Mouse (Mus musculus) liver, embryonic 11.5 days (tissue): ENCODE results near the gene Lrrn4cl. TPM values are rescaled to one million over a fixed set of nuclear protein-coding genes. Genes with fewer than 3 reads are reported as not detected.
"Not testable (repeated sequence)": the region's sequence is repeated elsewhere in the genome, so short reads cannot be mapped to it uniquely, and the experiment has no call there.

Experiments used
- ATAC-seq: fragments of 200-750 bp; cut with Nextera tagmentation; replicated peaks from 2 replicates; pipeline ENCODE4 v1.8.0; 2017; ENCODE audit warnings: moderate number of reproducible peaks, mild to moderate bottlenecking, moderate TSS enrichment, moderate library complexity; ENCODE audit not compliant: low FRiP score
- DNase-seq: peaks from one replicate; pipeline ENCODE4 v3.0.0-alpha.2; 2017; ENCODE audit warnings: low spot score
- H3K27ac ChIP-seq: fragments of 300-500 bp; sonication (generic); 2 replicates; pipeline ENCODE4 v1.5.1; 2014; ENCODE audit warnings: mild to moderate bottlenecking, low read depth, low read length, control low read depth
- H3K27me3 ChIP-seq: fragments of 300-500 bp; sonication (generic); replicated peaks from 2 replicates; pipeline ENCODE4 v1.6.1; 2014; ENCODE audit warnings: low read length, mixed read lengths; ENCODE audit not compliant: control insufficient read depth, insufficient read depth
- H3K36me3 ChIP-seq: fragments of 300-500 bp; sonication (generic); 2 replicates; pipeline ENCODE4 v1.6.1; 2014; ENCODE audit warnings: mild to moderate bottlenecking, low read length, moderate library complexity, mixed read lengths; ENCODE audit not compliant: control insufficient read depth, insufficient read depth
- H3K4me1 ChIP-seq: fragments of 300-500 bp; sonication (generic); replicated peaks from 2 replicates; pipeline ENCODE4 v1.6.1; 2014; ENCODE audit warnings: low read length, mixed read lengths; ENCODE audit not compliant: control insufficient read depth, insufficient read depth
- H3K4me2 ChIP-seq: fragments of 300-500 bp; sonication (generic); 2 replicates; pipeline ENCODE4 v1.6.1; 2014; ENCODE audit warnings: mild to moderate bottlenecking, control low read depth, moderate library complexity
- H3K4me3 ChIP-seq: fragments of 300-500 bp; sonication (generic); 2 replicates; pipeline ENCODE4 v1.5.1; 2014; ENCODE audit warnings: low read depth, low read length, control low read depth
- H3K9ac ChIP-seq: fragments of 300-500 bp; sonication (generic); 2 replicates; pipeline ENCODE4 v1.6.1; 2014; ENCODE audit warnings: low read depth, low read length, control low read depth
- H3K9me3 ChIP-seq: fragments of 300-500 bp; sonication (generic); 2 replicates; pipeline ENCODE4 v1.6.1; 2016; ENCODE audit warnings: low read length, inconsistent platforms, mixed read lengths; ENCODE audit not compliant: control insufficient read depth
- WGBS: fragments of 180-500 bp; shearing (Covaris S2); extraction: QIAGEN DNeasy Blood & Tissue Kit; methylation state at CpG from one replicate; pipeline ENCODE4 v1.1.7; 2014; 5-methylcytosine and 5-hydroxymethylcytosine counted together
- polyA plus RNA-seq: library from polyadenylated mRNA; unstranded; fragments of >200 nt; fragmentation: Nextera tagmentation; extraction: Ambion mirVana; gene quantifications from 2 replicates; pipeline ENCODE4 v1.2.1, GENCODE M21; 2014

Gene Lrrn4cl
- polyA plus RNA-seq, 1 experiment from 2014 or later = 0.10 TPM

DNA sequence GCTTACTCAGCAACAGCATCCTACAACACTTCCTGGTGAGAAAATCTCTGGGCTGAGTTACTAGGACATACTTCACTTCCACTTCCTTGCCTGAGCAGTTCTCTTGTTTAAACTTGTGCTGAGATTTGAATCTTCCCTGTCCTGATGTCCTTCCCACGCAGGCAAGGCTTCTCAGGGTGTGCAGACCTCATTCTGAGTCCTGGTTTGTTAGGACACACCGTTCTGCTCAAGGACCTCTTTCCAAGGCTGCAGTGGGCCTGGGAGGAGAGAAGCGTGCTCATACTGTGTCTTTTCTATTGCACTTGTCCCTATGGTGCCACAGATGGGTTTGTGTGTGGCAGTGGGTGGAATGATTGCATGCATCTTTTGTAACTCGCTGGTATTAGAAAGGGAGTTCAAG is 17.6 kb upstream of the Lrrn4cl start:
- Histone ChIP-seq H3K27ac (no peak overlapping the region), H3K27me3 (no peaks in the 10 kb centered on the region), H3K9ac (no peak overlapping the region), H3K9me3 (no peaks in the 10 kb centered on the region), H3K4me3 (no peak overlapping the region), H3K4me1 (peaks cover 3% of the 10 kb centered on the region), H3K4me2 (no peak overlapping the region), H3K36me3 (peaks cover 66% of the 10 kb centered on the region)
- ATAC-seq (no peak), DNase-seq (no peak)
- 88% methylated on average over 4 of the region's 4 CpGs for WGBS

DNA sequence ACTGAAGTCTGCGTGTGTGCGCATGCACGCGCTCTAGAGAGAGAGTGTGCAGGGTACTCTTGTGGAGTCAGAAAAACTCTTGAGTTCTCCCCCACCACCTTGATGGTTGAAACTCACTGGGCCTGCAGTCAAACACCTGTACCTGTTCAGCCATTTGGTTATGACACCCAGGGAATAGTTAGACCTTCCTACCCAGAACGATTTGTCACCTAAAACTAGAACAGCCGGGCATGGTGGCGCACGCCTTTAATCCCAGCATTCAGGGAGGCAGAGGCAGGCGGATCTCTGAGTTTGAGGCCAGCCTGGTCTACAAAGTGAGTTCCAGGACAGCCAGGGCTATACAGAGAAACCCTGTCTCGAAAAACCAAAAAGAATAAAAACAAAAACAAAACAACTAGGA is 14.2 kb upstream of the Lrrn4cl start:
- Histone ChIP-seq H3K36me3 (peaks cover 34% of the 10 kb centered on the region), H3K4me1 (peaks cover 33% of the 10 kb centered on the region)
- not testable (repeated sequence) for H3K4me2 ChIP-seq, H3K4me3 ChIP-seq, H3K9me3 ChIP-seq, ATAC-seq, H3K27me3 ChIP-seq, DNase-seq, H3K9ac ChIP-seq, H3K27ac ChIP-seq
- WGBS = 96% methylated on average over 10 of the region's 10 CpGs

DNA sequence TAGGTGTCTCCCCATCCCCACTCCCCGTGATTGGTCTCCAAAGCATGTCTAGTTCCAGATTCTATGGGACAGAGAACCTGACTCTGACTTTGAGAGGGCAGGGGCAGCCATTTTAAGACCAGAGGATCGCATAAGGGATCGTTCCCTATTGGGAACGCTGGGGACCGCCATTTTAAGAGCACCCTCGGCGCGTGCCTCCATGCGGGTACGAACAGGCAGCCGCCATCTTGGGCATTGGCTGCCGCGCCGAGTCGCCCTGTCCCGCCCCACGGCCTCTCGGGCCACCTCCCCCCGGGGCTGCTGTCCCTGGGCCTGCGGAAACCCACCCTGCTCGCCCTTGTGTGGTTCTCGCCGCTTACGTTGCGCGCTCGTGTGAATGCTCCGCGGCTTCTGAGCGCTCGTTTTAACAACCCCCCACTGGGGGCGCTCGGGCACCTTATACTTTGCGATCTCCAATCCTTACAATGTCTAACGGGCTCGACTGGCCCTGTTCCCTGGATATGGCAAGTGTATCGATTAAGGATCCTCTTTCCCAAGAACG is 13.2 kb upstream of the Lrrn4cl start, which contains the start of gene Bscl2:
TSS of gene Bscl2 (plus strand) at position 217 of the 541 bp plus-strand sequence.
- H3K9ac ChIP-seq = peak within 1 kb of the TSS; percentile 93

DNA sequence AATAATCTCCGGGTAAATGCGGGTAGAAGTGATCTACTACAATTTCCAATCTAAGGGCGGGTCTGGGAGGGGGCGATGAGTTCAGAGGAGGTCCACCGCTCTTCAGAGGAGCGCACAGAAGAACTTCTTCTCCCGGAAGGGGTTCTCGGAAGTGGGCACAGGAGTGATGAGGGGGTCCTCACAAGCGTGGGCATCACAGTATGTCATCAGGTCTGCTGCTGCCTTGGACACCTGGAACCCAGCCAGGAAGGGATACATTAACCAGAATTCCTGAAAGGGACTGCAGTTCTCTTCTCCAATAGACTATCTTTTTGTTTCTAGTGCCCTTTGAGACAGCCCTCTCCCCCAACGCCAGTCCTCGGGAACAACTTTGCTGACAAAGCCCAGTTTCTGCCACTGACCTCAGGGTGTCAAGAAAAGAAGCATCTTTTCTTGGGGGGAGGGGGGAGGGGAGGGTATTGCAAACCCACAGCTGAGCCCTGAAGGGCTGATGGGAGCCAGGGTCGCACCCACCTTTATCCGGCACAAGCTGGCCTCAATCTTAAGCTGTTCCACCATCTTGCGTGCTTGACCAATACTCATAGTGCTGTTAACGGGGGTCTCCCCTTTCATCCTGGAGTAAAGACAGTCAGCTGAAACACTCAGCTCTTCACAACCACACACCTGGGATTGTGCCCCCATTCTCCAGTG is 12.4 kb upstream of the Lrrn4cl start:
- peak; percentile 11; the same call in 1 of the 2 replicates for ATAC-seq
- Histone ChIP-seq H3K27ac (peak overlapping the region; percentile 95), H3K9ac (peak overlapping the region; percentile 93), H3K4me2 (peak overlapping the region; percentile 99), H3K4me3 (peak overlapping the region; percentile 54), H3K4me1 (peaks cover 33% of the 10 kb centered on the region), H3K36me3 (peaks cover 18% of the 10 kb centered on the region), H3K9me3 (no peaks in the 10 kb centered on the region), H3K27me3 (no peaks in the 10 kb centered on the region)
- DNase-seq = no peak
- WGBS = 26% methylated on average over 15 of the region's 15 CpGs

More for the DNA sequence above, 13.2 kb upstream of the Lrrn4cl start, which contains the start of gene Bscl2:
- H3K4me3 ChIP-seq = peak within 1 kb of the TSS; percentile 54
- H3K9me3 ChIP-seq = no peaks in the 10 kb centered on the region
- ATAC-seq = peak; percentile 74
- peak; percentile 87 for DNase-seq
- H3K27me3 ChIP-seq = no peaks in the 10 kb centered on the region
- H3K36me3 ChIP-seq = peaks cover 24% of the 10 kb centered on the region
- 2% methylated on average over 38 of the region's 38 CpGs for WGBS
- H3K4me1 ChIP-seq = peaks cover 33% of the 10 kb centered on the region
- H3K4me2 ChIP-seq = peak within 1 kb of the TSS; percentile 99
- peak within 1 kb of the TSS; percentile 95 for H3K27ac ChIP-seq

DNA sequence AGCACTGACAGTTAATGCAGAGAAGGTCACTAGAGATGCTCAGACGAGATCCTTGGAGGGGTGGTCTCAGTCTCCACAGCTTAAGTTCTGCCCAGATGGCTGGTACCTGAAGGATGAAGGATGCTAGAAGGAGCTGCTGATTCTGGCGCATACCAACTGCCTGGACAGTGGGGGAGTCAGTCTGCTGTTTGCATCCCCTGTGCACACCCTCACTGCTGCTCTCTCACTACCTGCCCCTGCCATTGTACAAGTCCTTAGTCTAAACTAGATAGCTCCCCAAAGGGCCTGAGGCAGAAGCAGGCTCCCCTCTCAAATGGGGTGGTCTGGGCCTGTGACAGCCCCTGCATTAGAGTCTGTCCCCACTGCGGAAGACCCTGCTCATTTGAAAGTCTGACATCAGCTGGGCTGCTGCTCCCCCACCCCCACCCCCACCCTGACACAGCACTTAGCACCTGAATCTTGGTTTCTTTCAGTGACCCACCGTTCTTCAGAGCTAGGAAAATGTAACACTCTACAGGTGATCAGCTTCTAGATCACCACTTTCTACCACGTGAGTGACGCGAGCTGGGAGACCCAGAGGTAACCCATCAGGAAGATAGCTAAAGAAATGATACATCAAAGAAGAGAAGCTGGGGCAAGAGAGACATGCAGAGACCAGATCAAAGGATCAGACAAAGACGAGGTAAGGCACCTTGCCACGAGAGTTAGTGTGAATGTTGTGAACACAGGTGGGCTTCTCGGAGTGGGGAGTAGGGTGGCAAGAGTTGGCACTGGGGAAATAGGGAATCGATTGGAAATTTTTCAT is 11.3 kb upstream of the Lrrn4cl start, which contains the start of gene Gng3:
TSS of gene Gng3 (minus strand) at position 92 of the 805 bp plus-strand sequence.
- Histone ChIP-seq H3K9me3 (no peaks in the 10 kb centered on the region), H3K4me3 (peak within 1 kb of the TSS; percentile 65), H3K4me2 (peak within 1 kb of the TSS; percentile 99), H3K27ac (peak within 1 kb of the TSS; percentile 95), H3K4me1 (peaks cover 33% of the 10 kb centered on the region), H3K9ac (peak within 1 kb of the TSS; percentile 93), H3K36me3 (peaks cover 11% of the 10 kb centered on the region), H3K27me3 (no peaks in the 10 kb centered on the region)
- ATAC-seq = no peak
- no peak for DNase-seq
- 61% methylated on average over 11 of the region's 11 CpGs for WGBS

DNA sequence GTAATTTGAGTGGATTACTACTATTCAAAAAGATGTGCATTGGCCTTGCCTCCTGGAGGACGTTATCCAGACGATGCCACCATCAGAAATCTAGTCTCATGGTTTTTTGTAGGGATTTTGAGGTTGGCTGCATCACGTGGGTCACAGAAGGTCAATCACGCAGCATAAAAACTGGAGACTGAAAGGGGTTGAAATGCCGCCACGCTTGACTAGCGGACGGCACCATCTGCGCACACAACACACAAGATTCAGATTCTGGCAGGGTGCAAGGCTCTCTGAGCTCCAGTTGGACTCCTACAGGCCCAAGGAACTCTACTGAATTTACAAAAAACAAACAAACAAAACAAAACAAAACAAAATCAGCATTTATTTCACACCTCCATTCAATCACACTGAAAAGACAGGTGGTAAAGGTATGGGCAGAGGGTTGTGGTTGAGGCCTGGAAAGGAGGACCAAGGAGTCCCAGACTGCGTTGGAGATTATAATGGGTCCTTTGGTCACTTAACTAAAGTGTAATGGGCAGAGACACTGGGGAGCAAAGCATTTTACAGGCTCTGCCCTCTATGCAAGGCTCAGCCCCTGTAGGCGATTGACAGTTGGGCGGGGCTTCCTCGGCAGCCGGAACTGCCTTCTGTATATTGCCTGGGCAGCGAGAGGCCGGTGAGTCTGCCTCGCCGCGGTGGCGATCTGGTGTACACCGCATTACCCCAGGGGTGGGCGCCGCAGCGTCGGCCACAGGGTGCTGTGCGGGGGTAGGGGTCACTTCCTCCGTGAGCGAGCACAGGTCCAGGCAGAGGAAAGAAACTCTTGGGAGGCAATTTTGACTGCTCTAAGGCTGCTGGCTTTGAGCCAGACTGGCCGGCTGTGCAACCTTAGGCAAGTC is 10.4 kb upstream of the Lrrn4cl start:
- Histone ChIP-seq H3K4me3 (peak overlapping the region; percentile 65), H3K9me3 (no peaks in the 10 kb centered on the region), H3K36me3 (peaks cover 4% of the 10 kb centered on the region; the same call in 1 of the 2 replicates), H3K27me3 (no peaks in the 10 kb centered on the region), H3K4me1 (peaks cover 33% of the 10 kb centered on the region), H3K27ac (0 out of 2 replicates have a peak overlapping the region, but pooled peaks have one; percentile 46), H3K9ac (peak overlapping the region; percentile 74), H3K4me2 (peak overlapping the region; percentile 75)
- DNase-seq (peak; percentile 74), ATAC-seq (peak; percentile 76)
- 24% methylated on average over 29 of the region's 29 CpGs for WGBS

DNA sequence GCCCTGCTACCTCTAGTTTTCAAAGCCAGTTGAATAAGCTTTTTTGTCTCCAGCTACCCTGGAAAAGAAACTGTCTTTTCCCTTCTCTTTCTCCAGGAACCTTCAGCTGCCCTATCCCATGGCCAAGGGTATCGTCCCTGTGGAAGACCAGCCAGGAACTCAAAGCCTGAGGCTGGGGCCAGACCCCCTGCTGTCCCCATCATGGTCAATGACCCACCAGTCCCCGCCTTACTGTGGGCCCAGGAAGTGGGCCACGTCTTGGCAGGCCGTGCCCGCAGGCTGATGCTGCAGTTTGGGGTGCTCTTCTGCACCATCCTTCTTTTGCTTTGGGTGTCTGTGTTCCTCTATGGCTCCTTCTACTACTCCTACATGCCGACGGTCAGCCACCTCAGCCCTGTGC is 9.6 kb upstream of the Lrrn4cl start:
- DNase-seq (no peak), ATAC-seq (no peak)
- Histone ChIP-seq H3K4me3 (peak overlapping the region; percentile 65), H3K27me3 (no peaks in the 10 kb centered on the region), H3K36me3 (no peaks in the 10 kb centered on the region), H3K9ac (peak overlapping the region; percentile 74), H3K9me3 (no peaks in the 10 kb centered on the region), H3K4me2 (peak overlapping the region; percentile 75), H3K27ac (no peak overlapping the region), H3K4me1 (peaks cover 33% of the 10 kb centered on the region)
- 81% methylated on average over 7 of the region's 7 CpGs for WGBS

DNA sequence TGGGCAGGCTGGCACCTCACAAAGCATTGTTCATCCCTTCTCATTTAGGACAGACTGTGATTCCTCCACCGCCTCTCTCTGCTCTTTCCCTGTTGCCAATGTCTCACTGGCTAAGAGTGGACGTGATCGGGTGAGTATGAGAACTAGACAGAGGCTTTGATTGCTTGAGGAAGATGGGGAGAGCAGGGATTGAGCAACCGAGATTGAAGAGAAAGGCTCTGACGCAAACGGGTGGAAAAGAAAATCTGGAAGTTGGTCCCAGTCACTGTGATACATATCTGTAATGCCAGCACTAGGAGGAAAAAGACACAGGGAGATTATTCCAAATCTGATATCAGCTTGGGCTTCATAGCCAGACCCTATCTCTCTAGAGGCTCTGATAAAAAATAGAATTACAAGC is 7.6 kb upstream of the Lrrn4cl start:
- Histone ChIP-seq H3K9me3 (no peaks in the 10 kb centered on the region), H3K4me3 (no peak overlapping the region), H3K27ac (no peak overlapping the region), H3K9ac (no peak overlapping the region), H3K36me3 (peaks cover 6% of the 10 kb centered on the region; the same call in 1 of the 2 replicates), H3K4me1 (peaks cover 30% of the 10 kb centered on the region), H3K4me2 (no peak overlapping the region), H3K27me3 (no peaks in the 10 kb centered on the region)
- DNase-seq (no peak), ATAC-seq (no peak)
- WGBS = 76% methylated on average over 6 of the region's 6 CpGs
